Mouse (Mus musculus): ENCODE results near the gene Ctnnbip1. TPM values are rescaled to one million over a fixed set of nuclear protein-coding genes. Genes with fewer than 3 reads are reported as not detected.

Ctnnbip1 gene
- total and polyA plus RNA-seq, 3 experiments = 19.4 to 26.4 (median 25.3) TPM

Small RNA genes lying within 50 kb of the gene (microRNA-seq; reads per million reads assigned to microRNA genes)
- 0 to 0.41 reads per million in 2 experiments for gene Mir5616

Other genes with a start within 250 kb of the Ctnnbip1 start
- 100 to 1,000 TPM; 118 to 165 TPM for gene Kif1b, start 210.5 kb upstream of the Ctnnbip1 start, total RNA-seq (2021)
- 61.9 and 63.6 TPM in 2 replicates for gene Kif1b, start 210.5 kb upstream of the Ctnnbip1 start, polyA plus RNA-seq (2012; rRNA removed)
- gene Ube4b, start 91.5 kb upstream of the Ctnnbip1 start, total RNA-seq (2021) = 10 to 100 TPM; 70.9 to 85.0 TPM
- 84.7 and 105 TPM in 2 replicates for gene Ube4b, start 91.5 kb upstream of the Ctnnbip1 start, polyA plus RNA-seq (2012; rRNA removed)
- 10 to 100 TPM; 13.3 to 14.3 TPM for gene Rbp7, start 63.3 kb upstream of the Ctnnbip1 start, total RNA-seq (2021)
- gene Rbp7, start 63.3 kb upstream of the Ctnnbip1 start, polyA plus RNA-seq (2012; rRNA removed) = 3.4 and 6.1 TPM in 2 replicates
- gene Tmem274, start 40.9 kb upstream of the Ctnnbip1 start, total RNA-seq (2021) = not detected
- gene Tmem274, start 40.9 kb upstream of the Ctnnbip1 start, polyA plus RNA-seq (2012; rRNA removed) = not detected in 2 replicates
- 10 to 100 TPM; 14.2 to 15.2 TPM for gene Nmnat1, start 33.0 kb upstream of the Ctnnbip1 start, total RNA-seq (2021)
- 9.1 and 10.4 TPM in 2 replicates for gene Nmnat1, start 33.0 kb upstream of the Ctnnbip1 start, polyA plus RNA-seq (2012; rRNA removed)
- 10 to 100 TPM; 22.3 to 27.7 TPM for gene Lzic, start 33.0 kb upstream of the Ctnnbip1 start, total RNA-seq (2021)
- gene Lzic, start 33.0 kb upstream of the Ctnnbip1 start, polyA plus RNA-seq (2012; rRNA removed) = 22.6 and 22.9 TPM in 2 replicates
- 100 to 1,000 TPM in 1 of 2 experiments, 10 to 100 TPM in 1; 98.4 to 110 TPM for gene Clstn1, start 68.2 kb downstream of the Ctnnbip1 start, total RNA-seq (2021)
- gene Clstn1, start 68.2 kb downstream of the Ctnnbip1 start, polyA plus RNA-seq (2012; rRNA removed) = 44.5 and 48.8 TPM in 2 replicates
- gene Pik3cd, start 184.3 kb downstream of the Ctnnbip1 start, total RNA-seq (2021) = 1 to 10 TPM; 6.1 to 6.2 TPM
- gene Pik3cd, start 184.3 kb downstream of the Ctnnbip1 start, polyA plus RNA-seq (2012; rRNA removed) = 4.2 and 5.0 TPM in 2 replicates
- gene Tmem201, start 219.8 kb downstream of the Ctnnbip1 start, total RNA-seq (2021) = 10 to 100 TPM; 30.0 to 31.0 TPM
- gene Tmem201, start 219.8 kb downstream of the Ctnnbip1 start, polyA plus RNA-seq (2012; rRNA removed) = 85.3 and 95.4 TPM in 2 replicates